Mouse (Mus musculus): ENCODE data around the gene Slit3.

- TF ChIP-seq CTCF (conservative IDR thresholded peaks at IDR 0.05; ENCODE audit: low read length) (no peak), NANOG (IDR thresholded peaks at IDR 0.05; ENCODE audit: borderline replicate concordance, low read length) (no peak), POU5F1 (IDR thresholded peaks at IDR 0.05; ENCODE audit: borderline replicate concordance, low read length) (no peak)
Observed at GRCm38 (mm10) chr11:35110784-35111183, 10.2 kb upstream of the Slit3 start.

Measured in E14TG2a.4 (cell line).